Mouse (Mus musculus) olfactory bulb, adult 2 months (tissue): ENCODE measurements at regions not wholly inside any gene's neighbourhood (a gene's known extent, or its start where the extent isn't known, plus 50 kb on each side); places are given as distances from the start of the nearest gene placed in this dataset.

Experiments
- CTCF ChIP-seq: fragments of 200-500 bp; IDR thresholded peaks from 2 replicates; pipeline ENCODE4 v1.5.1; 2012; ENCODE audit warnings: low read depth, mild to moderate bottlenecking, low read length, moderate library complexity; ENCODE audit not compliant: insufficient read depth
- POLR2A ChIP-seq: fragments of 200-500 bp; IDR thresholded peaks from 2 replicates; pipeline ENCODE4 v1.6.1; 2012; ENCODE audit warnings: mild to moderate bottlenecking, low read depth, low read length, moderate library complexity; ENCODE audit not compliant: insufficient read depth

DNA sequence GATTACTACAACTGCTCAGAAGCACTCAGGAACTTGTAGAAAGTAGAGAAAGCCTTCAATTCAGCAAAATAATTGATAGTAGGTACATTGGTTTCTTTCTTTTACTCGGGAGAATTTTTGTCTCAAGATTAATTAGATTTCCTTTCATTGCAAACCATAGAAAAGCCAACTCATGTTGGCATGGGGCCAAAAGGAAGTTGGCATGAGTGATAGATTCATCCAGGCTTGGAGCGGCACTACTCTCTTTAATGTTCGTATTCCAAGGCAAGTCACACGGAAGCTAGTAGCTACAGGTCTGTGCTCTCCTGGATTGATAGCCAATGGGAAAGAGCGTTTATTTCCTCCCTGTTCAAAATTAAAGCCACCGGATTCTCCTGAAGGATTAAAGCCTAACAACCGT, 580.6 kb upstream of the A1bg start:
- no peak for TF ChIP-seq CTCF
- TF ChIP-seq POLR2A = no peak
